Mouse (Mus musculus) embryo, embryonic 10.5 days (tissue): ENCODE measurements around the gene Fibin.

Source experiments
- DNase-seq: peaks from one replicate; pipeline ENCODE4 v3.0.0-alpha.2; 2015; ENCODE audit warnings: low spot score

Gene Fibin

GRCm38 (mm10) chr2:110362432-110363283 lies at the start of gene Fibin:
Gene Fibin (minus strand): TSS chr2:110363183.
- peak; percentile 72 for DNase-seq

GRCm38 (mm10) chr2:110411428-110411827 lies 48.4 kb upstream of the Fibin start:
- DNase-seq = no peak

GRCm38 (mm10) chr2:110408757-110409156 lies 45.8 kb upstream of the Fibin start:
- DNase-seq = no peak

- no peak for DNase-seq
These were observed 29.8 kb upstream of the Fibin start for GRCm38 (mm10) chr2:110392714-110393336.

GRCm38 (mm10) chr2:110390736-110391409 lies 27.9 kb upstream of the Fibin start:
- no peak for DNase-seq

DNA sequence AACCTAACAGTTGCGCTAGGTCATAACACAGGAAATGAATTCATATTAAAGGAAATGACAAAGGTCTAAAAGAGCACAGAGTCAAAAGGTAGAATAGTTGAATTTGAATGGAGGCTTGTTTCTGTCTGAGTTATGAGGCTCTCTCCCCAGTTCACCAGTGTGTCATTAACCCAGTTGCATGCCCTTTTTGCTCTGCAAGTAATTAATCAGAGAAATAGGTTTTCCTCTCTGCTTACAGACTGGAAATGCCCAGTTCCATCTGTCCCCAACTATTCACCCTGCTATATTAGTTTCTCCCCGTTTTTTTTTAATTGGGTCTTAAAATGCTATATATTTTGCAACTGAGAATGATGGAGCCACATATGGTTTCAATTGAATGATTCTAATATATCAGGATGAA lies 16.8 kb upstream of the Fibin start:
- peak; percentile 42 for DNase-seq

- DNase-seq = no peak
These were observed 13.7 kb upstream of the Fibin start for GRCm38 (mm10) chr2:110376660-110377059.

DNA sequence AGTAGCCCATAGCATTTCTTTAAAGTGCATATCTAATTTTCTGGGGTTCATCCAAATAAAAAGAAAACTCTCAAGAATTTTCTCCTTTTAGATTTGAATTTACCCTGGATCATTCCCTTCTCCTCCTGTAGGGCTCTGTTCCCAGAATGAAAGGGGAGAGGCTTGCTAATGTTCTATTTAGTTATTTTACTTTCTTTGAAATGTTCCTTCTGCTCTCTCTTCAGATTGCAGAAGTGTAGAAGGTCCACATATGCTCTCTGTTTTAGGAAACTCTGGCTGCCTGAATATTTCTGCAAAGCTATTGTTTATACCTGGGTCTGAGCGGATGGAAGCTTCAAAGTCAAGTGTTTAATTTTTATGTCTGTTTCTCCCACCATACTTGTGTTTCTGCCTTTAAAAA lies 12.5 kb upstream of the Fibin start:
- DNase-seq = no peak

DNA sequence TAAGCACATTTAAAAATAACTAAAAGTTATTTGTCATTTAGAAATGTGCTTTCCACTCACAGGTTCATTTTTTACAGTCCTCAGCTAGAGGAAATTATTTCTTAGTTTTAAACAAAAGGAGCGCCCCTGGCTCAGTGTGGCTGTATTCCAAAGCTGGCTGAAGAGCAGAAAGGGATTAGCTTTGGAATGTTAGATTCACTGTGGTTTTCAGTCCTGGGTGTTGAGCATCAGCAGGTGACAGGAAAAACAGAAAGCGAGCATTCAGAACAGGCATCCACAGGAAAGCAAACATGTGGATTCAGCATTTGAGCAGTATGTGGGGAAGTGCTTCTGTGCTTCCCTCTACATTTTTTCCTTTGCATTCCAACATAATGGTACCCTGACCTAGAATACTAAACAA lies 10.2 kb upstream of the Fibin start:
- no peak for DNase-seq

- no peak for DNase-seq
These were observed 4.5 kb upstream of the Fibin start for GRCm38 (mm10) chr2:110367382-110367887.

DNA sequence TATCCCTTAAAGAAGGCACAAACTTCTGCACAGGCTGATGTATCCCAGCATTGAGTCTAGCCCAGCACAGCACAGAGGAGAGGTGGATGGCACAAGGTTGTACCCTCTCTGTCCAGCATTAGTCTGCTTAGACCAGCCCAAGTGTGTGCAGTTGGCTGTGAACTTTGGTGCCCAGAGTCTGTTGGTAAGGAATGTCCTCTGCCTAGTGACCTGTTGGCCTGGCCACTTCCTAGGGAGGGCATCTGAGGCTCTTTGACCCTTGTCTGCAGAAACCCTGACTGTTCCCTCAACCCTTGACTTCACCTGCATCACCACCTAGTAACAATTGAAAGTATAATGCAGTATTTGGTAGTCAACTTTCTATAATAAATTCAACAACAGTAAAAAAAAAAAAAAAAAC lies 2.4 kb upstream of the Fibin start:
- DNase-seq = no peak

DNA sequence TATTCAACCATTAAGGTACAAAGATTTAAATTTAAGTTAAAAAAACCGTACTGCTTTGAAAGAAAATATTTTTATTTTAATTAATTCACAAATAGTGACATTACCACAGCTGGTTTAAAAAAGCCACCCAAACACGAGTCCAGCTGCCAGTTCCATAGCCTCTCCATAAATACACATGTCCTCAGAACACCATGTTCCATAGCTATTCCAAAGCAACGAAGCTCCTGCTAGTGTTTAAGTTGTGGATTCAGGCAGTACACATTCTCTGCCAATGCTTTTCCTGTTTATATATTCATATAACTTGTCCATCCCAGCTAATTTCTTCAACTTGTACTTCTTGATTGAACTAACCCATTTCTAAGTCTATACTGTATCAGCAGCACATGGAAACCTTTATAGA lies 872 bp upstream of the Fibin start:
- no peak for DNase-seq

DNA sequence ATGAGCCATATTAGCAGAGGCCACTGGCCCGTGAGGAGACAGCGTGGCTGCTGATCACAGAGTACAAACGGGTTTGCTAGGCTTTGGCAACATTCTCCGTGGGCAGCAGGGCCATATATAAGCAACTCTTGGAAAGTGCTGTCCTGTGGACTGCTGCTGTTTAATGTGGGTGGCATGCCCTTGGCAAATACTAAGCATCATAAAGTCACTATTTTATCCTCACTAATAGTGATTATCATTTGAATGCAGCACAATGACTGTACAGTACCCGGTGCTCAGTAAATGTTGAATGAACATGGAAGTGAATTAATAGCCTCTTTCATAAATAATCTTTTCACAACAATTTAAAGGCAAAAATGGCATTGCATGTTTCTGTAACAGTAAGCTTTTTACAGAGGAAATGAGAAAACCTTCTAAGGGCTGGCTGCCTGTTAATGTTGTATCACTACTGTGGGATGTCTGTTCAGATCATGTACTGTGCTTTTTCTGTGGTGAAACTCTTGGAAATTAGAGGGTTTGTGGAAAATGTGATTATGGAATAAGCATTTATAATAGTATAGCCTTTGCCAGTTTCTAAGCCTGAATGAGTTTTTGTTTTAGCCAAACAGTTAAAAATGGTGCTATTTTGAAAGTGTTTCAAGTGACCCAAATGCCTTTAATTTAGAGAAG lies 9.5 kb downstream of the Fibin start:
- DNase-seq = no peak

DNA sequence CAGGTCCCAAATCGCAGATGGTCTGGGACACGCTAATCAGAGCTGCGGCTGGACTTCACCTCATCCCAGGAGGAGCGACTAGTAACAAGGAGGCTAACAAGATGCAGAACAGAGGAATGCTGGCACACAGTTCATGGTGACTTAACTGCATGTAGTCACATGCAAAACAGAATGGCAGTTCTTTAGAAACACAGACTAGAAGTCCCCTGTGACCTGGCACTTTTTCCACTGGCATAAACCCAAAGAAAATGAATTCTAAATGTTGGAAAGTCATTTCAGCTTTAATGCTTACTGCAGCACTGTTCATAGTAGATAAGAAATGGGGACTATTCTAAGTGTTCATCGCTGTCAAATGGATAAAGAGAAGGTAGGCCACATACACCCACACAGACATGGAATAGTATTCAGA lies 11.1 kb downstream of the Fibin start:
- no peak for DNase-seq

DNA sequence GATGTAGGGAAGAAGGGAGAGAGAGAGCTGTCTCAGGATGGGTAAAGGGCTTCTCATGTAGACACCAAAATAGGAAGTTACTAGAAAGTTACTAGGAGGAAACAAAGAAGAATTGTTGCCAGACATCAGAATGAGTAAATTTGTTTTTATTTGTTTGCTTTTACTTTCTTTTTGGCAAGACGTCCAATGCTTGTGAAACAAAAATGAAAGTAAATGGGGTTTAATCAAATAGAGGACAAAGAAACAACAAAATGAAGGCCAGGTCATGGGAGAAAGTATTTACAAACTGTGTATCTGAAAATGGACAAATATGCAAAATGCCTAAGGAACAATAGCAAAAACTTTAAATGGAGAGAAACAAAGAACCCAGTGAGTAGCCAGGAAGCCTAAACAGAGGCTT lies 11.6 kb downstream of the Fibin start:
- no peak for DNase-seq

DNA sequence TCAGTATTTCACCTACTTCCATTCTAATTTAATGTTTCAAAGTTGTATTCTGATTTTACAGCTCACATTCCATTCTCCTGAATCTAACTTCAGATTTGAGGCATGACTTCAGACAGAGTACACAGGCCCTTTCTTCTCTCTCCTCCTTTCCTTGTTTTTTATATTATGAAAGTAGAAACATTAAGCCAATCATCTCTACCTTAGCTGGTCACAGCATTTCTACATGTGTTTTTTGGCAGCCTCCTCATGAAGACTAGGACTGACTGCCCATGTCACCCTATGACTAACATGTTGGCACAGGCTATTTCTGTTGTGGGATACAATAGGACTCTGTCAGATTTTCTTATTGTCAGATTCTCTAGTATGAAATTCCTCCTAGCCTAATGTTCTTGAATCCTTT lies 34.0 kb downstream of the Fibin start:
- no peak for DNase-seq

DNA sequence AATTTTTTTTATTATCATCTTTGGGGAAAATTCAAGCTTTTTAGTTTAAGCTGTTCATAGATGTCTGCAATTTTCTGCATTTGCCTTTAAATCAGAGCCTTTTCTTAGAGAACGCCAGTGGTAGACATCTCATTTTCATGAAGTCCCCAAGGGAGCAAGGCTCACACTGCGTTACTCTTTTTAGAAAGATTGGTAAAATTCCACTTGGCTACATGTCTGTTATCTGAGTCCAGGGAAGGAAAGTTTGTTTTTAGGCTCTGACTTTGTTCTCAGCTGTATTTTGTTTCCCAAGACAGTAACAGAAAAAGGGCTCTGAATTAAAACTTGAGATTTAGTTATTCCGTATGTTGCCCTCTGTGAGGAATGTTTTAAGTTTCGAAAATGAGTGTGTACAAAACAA lies 43.0 kb downstream of the Fibin start:
- DNase-seq = no peak

GRCm38 (mm10) chr2:110319266-110319665 lies 43.7 kb downstream of the Fibin start:
- no peak for DNase-seq

DNA sequence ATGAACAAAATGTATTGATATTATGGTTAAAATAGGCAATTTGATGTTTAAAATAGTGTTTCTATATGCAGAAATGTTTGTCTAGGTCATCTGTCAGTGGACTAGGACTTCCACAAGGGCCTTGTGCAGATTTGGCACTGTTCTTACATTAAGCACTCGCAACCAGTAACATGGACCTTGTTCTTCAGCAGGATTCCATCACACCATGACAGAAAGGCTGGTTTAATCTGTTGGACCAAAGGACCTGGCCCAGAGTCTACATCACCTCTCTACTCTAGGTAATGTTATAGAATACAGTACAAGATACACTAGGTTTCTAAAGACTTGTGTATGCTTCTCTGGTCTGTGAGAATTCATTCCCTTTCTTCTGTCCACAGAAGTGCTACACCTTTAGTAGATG lies 44.3 kb downstream of the Fibin start:
- DNase-seq = no peak

DNA sequence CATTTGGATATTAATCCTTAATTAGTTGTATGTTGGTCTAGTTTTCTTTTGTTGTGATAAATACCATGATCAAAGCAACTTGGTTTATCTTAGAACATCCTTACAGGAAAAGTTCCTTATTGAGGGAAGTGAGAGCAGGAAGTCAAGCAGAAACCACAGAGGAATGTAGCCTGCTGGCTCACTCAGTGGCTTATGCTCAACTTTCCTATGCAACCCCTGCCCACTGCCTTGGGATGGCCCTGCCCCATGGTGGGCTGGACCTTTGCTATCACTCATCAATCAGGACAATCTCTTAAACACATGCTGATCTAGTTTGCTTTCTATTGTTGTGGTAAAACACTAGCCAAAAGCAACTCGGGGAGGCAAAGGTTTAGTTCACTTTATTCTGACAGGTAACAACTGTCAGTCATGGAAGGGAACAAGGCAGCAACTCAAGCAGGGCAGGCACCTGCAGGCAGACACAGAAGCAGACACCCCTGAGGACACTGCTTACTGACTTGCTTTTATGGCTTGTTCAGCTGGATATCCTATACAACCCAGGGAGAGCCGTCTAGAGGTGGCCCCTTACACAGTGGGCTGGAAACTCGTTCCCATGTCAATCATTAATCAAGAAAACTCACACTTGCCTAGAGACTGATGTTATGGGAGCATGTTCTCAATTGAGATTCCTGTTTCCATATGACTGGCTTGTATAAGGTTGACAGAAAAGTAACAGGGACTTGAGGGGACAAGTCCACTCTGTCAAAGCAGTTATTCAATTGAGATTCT lies 46.7 kb downstream of the Fibin start:
- no peak for DNase-seq

DNA sequence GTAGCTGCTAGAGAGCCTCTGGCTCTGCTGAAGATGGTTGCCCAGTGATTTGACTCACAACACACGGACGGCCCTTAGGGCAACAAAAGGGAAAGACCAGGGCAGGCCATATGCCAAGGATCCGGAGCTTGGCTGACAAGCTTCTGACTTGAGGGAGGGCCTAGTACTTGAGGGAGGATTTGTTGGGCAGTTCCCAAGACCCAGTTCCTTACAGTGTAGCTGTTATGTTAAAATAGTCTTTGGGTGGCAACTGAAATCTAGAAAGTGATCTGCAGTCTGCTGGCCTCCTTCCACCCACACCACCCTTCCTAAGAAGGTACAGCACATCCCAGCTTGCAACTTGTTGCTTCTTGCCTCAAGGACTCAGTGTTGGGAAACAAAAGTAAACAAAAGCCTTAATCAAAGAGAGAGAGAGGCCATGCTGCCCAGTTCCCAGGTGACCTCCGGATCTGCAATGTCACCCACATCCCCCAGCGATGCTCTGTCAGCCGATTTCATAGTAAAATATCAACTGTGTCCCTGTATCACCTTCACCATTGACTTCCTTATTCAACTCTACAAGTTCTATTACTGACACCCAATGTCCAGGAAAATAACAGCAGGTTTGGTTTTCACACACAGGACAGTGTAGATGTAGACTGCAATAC lies 48.4 kb downstream of the Fibin start, which contains the start of gene Bbox1:
Bbox1 (minus strand) TSS at position 52 of the 647 bp plus-strand sequence.
- DNase-seq = no peak
